Mouse (Mus musculus): ENCODE data around the gene Lnpep.
"Not testable (repeated sequence)": the region's sequence is repeated elsewhere in the genome, so short reads cannot be mapped to it uniquely, and the experiment has no call there.

Gene Lnpep

DNA sequence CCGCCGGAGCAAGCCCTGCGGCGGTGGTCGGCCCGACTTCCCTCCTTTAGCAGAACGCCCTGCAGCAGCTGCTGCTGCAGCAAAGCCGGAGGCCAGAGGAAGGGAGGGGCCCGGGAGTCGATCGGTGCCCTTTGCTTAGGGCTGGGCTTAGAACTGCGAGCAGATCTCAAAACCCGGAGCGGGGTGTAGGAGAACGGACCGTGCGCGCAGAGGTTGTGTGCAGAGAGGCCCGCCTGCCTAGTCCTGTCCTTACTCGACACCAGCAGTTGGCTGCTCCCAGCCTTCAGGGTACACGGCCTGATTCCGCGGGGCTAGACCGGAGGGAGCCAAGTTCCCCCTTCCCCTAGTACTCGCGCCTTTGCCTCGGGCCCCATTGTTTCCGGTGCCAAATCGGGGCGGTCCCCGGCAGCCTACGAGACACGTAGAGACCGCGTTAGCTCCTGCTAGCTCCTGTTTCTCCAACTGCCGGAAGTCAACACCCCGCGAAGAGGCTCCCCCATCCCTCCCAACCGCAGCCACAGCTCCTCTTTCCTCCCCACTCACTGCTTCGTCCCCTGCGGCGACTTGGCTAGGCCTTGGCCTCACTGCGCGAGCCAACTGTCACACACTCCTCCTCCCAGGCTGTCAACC is at the start of gene Lnpep:
TSS of gene Lnpep (minus strand) at position 94 of the 630 bp plus-strand sequence.
- peak; percentile 90 to 96 for DNase-seq

DNA sequence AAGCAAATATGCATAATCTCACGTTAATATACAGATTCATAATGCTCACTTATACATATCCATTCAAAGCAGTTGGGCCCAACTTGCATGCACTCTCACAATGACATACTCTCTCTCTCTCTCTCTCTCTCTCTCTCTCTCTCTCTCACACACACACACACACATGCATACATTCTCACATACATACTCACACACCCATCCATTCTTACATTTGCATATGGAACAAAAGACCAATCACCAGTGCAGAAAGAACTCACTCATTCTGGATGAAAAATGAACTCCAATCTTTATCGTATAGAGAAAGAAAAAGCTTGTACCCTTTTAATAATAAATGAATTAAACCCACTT is 31.0 kb upstream of the Lnpep start:
- DNase-seq = no peak

DNA sequence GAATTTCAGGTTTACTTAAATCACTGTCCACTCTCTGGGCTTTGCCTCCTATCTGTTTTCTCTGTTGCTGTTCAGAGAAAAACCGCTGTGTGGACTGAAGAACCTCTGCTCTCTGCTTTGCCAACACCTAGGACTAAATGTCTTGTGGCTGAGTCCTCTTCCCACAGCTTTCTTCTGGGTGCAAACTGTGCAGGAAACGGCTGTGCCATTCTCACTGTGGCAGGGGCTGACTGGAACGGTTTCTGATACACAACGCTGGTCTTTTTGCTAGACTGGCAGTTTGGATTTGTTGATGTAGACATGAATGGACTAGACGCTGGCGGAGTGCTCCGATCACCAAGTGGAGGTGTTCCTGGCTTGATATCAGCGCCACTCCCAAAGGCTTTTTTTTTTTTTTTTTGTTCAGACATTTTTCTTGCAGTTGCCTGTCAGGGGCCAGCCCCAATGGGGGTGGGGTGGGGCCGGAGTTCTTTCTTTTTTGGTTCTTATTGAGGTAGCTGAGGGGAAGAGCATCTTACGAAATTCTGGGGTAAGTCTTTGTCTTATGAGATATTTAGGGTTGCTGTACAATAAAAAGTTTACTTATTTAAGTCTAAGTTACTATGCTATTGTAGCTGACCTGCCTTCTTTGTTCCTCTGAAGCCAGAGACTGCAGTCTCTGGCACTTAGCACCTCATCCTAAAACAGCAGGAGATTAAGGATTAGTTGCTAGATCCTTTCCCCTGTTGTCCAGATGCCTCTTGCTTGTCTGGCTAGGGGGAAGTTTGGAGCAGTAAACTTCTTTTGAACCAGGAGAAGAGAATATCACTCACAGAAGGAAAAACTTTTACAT is 30.4 kb upstream of the Lnpep start:
- DNase-seq = no peak

DNA sequence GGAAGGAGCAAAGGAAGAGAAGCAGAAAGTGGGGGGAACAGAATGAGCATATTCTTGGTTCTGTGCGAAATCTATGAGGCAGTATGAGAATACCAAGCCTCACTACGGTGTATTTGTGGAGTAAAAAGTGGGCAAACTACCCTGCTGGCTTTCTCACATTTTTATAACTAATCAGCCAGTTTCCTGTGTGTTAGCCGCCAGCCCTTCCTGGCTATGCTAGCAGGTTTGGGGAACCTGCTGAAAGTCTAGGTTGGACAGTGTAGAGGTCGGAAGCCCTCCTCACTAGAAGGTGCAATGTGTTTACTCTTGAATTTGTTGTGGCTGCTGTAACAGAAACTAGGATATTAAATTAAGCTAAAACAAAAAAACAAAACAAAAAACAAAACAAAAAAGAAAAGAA is 27.7 kb upstream of the Lnpep start:
- DNase-seq = no peak

DNA sequence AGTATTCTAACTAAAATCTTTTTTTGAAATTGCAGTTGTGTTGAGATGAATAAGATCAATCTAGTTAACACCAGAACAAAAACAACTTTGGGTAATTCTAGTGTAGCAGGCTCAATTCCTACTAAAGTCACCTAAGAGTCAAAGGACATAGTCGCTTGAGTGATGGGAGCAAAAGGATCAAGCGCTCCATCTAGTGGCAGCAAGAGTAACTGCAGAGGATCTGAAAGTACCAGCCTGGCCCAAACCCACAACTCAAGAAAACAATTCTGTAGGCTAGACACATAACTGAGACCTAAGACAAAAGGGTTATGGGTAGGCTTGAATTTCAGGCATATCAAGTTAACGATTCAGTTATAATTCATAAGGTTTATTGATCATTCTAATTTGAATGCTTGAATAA is 20.9 kb upstream of the Lnpep start:
- peak; percentile 53 to 61 for DNase-seq

DNA sequence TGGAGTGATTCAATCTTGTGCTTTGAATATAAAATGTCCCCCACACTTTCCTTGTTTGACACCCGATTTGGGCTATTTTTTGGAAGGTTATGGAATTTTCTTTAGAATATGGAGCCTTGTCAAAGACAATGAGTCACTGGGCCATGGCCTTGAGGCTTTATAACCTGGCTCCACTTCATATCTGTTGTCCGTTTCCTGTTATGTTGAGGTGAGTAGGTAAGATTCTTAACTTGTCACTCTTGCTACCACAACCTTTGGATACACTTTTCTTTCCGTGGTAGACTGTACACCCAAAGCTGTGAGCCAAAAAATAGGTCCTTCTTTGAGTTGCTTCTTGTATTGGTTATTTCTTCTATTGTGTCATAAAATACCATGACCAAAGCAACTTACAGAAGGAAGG is 12.5 kb upstream of the Lnpep start:
- no peak for DNase-seq

DNA sequence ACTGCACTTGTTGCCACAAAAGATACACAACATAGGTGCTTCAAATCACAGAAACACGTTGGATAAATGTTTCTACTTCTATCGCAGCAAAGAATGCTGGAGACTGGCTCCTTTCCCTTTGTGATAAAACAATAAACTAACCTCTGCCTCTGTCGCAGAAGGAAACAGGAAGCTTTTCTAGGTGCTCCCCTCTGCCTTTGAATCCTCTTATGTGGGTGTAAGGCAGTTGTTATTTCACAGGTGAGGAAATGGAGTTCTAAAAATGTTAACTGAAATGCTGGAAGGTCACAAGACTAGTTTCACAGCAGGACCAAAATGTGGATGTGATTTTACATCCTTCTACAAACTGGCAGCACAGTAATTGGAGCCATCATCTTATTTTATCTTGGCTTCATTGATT is 11.3 kb upstream of the Lnpep start:
- DNase-seq = no peak

DNA sequence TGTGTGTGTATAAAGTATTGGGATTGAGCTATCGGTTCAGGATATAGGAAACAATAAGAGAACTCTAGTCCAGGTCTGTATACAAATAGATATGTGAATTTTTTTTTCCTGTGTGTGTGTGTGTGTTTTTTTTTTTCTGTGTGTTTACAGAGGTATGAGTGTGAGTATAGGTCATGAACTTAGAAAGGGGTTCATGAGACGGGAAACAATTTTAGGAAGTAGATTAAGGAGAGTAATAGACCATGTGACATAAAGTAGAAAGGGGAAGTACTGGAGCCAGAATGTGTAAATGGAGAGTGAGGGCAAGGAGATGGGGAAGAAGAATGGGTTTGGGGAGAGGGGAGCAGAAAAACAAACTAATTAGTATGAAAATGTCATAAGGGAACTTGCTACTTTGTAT is 9.2 kb upstream of the Lnpep start:
- no peak for DNase-seq

DNA sequence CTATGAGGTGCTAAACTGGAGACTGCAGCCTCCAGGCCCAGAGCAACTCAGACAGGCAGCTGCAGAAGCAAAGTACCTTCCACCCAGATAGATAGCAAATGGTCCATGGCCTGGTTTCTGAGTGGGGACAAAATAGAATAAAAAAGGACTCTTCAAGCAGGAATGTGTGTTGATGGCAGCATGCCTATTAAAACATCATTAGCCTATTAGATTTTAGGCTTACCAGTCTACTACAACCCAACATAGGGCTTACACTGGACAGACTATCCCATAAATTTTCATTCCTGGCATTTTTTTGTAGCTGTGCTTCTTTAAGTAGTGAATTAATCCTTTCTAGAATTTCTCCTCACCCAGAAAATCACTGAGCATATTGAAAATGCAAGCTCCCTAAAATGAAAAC is 7.1 kb upstream of the Lnpep start:
- DNase-seq = no peak

DNA sequence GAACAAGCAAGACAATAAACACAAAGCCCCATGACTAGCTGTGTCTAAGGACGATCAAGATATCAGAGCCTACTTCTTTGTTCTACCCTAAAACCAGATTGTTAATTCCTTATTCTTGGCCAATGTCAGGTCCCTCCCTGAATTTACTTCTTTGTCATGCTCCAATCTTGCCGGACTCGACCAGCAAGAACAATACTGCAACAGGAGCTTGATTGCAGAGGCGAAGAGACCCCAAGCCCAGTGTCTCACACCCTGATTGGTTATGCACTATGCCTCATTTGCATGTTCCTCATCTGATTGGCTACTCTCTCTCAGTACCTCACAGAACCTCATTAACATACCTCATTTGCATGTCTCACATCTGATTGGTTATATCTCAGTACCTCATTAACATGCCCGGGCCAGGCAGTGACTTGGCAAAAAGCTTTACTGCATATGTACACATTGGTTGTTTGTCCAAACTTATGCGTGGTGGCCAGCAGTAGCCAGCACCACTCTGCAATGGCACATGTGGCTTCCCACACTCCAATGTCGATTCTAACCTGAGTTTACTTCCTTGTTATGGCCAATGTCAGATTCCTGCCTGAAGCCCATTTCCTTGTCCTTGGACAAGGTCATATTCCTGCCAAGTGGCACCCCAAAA is 3.5 kb upstream of the Lnpep start:
- DNase-seq = not testable (repeated sequence)

DNA sequence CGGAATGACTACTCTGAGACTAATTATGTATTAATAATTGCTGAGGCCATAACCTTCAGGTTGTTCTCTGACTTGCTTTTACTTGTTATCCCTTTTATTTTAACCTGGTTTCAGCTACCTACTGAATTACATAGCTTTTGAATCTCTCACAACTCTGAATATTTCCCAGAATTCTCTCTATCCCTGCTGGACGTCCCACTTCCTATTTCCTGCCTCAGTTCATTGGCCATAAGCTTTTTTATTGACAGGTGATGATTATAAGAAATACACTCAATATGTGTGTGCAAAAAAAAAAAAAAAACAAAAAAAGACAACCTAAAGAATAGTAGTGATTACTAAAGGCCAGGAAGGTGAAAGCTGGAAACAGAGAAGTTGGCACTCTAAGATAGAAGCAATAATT is 2.7 kb upstream of the Lnpep start:
- no peak for DNase-seq

DNA sequence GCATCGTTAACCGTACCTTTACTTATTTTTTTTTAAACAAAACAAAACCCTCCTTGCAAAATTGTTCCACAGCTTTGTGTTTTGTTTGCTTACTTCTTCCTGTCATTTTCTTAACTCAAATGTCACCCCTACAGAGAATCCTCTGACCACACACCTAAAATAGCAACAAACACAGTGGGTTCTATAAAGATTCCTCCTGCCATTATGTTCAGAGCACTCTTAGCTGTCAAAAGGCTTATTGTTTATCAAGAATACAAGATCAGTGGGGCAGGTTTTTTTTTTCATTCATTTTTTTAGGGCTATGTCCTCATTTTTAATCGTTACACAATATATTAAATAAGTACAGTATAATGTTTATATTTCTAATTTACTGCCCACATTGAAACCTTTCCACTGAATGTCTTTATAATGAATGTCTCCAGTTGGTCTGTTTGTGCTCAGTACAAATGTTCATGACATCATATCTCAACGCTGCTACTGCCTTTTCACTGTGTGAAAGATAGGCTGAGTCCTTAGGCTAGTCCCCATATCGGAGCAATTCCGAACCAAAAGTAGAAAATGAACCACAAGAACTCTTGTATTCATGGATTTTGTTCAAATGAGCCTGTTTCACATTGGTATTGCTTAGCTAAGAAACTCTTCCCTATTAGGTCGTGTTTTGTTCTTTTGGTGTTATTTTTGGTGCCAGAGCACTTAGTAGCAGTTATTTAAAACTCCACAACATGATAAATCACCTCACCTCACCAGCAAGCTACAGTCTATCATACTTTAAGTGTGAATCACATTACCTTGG is 1.2 kb upstream of the Lnpep start:
- DNase-seq = no peak

DNA sequence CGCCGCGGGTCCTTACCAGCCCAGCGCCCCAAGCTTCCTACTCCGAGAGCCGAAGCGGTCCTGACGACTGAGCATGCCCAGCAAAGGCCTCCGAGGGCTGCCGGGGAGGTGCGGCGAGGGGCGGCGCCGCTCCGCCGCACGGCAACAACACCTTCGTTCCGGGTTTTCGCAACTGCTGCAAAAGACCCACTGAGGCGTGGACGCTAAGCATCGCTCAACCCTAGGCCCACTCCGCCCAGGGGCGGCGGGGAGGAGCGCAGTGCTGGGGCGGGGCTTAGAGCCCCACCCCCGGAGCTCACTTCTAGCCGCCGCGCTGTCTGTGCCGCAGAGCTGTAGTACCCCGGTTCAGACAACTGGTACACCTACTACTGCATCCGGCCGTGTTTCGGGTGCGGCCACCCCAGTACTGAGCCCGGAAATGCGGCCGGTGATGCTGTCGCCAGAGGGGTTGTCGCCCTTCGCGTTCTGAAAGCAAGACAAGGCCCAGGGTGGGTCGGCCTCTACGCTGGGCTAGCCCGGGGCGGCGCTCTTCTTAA is 361 bp downstream of the Lnpep start:
- DNase-seq = peak; percentile 93 to 96

DNA sequence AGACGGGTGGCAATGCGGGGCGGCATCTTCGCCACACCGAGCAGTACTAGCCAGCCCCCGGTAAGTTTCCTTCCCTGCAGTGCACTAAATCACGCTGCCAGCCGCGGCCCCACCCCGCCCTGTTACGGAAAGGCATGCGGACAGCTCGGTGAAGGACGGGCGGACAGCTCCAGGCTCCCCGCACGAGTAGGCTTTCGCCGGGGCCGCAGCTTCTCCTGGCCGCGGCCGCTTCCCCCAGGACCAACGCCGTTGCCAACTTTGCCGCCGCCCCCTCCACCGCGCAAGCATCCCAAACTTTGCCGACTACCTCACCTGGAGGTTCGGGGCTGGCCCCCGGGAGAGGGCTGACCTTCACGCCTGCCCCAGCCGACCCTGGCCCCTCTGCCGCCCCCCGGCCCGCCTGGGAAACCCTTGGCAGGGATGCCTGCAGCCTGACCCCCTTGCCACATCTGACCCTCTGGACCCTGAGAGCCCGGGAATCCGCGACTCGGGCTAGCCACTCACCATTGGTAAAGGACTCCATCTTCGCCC is 895 bp downstream of the Lnpep start:
- peak; percentile 70 to 78 for DNase-seq

DNA sequence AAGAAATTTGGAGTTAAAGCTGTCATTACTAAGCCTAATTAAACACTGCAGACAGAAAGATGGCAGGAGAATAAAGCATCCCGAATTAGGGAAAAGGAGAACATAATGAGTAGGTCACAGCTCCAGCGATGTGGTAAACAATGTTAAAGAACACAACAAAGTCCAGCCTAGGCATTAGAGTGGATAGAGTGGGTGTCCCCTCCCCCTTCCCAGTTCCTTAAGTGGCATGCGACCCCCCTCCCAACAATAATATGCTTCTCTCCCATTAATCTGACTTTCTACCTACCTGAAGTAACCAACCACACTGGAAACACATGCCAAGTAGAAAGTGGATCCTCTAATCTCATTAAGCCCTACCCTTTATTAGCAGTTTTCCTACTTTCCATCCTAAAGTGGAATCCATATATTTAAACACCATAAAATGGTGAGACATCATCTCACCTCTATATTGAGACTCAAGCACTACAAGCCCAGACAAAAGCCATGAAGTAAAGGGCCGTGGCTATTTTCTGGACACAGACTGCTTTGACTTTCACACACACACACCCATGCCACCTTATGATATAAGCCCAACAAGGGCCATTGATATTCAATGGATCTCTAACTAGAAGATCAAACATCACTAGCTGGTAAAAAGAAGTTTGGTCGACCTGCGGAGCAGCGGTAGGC is 1.5 kb downstream of the Lnpep start:
- no peak for DNase-seq

DNA sequence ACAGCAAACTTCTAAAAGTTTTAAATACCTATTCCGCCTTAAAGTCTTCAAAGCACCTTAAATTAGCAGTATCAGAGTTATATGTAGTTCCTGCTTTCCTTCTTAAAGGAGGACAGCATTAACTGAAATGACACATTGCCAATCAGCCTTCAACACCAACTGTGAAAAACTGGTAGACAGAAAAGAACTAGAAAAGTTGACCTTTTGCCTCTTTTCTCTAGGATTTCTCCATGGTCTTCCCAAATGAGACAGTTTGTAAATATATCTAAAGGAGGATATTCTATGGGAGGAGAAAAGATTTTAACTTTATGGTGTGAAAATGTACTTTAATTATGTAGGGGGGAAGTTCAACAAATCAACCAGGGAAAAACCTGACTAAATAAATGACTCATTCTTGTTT is 2.3 kb downstream of the Lnpep start:
- DNase-seq = no peak

DNA sequence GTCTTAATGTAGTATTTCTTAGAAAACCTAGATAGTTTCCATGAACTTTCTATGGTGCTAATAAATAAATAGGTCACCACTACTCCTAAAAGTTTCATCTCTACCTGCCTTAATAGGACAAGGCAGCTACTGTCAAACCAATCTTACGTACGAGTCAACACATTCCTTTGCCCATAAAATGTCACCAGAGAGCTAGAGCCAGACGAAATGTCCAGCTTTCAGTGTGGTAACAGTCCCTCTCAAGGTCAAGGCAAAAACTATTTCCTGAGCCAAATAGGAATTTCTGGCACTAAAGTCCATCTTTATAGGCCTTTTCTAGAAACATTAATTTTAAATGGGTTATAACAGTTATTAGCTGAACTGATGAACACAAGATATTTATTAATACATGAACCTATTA is 3.3 kb downstream of the Lnpep start:
- DNase-seq = no peak

DNA sequence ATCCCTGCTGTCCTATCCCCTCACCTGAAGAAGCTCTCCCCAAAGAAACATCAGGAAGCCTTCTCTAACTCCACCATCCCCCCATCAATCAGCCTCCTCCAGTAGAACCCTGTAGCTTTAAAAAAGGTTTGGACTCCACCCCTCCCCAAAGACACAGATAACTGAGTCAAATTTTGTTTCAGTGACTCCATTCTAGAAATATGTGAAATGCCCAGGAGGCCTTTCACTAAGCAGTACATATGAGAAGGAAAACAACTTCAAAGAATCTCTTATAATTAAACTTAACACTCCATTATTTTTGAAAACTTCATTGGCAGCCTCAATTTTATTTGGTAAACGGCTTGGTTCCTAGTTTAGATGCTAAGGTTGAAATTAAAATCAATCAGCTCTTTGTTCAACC is 6.4 kb downstream of the Lnpep start:
- no peak for DNase-seq

DNA sequence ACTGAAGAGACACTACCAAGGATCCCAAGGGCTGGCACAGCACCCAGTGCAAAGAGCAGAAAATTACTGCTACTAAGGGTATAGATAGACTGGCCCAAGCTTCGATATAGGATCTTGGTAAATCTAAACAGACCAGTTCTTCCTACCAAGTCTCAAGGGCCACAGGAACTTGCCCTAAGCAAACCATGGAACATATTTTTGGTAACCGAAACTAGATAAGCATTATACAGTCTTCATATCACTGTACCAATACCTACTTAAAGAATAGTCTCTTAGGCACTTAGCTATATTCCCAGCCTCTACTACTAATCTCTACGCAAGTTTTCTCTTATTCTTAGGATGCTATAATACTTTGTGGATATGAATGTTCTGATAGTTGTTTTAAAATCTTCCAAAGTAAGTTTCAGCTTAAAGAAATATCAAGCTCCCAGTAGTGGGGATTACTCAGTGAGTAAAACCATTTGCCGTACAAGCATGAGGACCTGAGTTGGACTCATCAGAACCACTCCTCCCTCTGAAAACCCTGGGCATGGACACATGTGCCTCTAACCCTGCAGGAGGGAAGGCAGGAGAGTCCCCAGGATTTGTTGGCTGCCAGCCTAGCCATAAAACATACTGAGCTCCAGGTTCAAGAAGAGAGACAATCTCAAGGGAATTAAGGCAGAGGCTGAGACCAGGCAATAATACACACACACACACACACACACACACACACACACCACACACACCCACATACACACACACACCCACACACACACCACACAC is 7.2 kb downstream of the Lnpep start:
- no peak for DNase-seq

DNA sequence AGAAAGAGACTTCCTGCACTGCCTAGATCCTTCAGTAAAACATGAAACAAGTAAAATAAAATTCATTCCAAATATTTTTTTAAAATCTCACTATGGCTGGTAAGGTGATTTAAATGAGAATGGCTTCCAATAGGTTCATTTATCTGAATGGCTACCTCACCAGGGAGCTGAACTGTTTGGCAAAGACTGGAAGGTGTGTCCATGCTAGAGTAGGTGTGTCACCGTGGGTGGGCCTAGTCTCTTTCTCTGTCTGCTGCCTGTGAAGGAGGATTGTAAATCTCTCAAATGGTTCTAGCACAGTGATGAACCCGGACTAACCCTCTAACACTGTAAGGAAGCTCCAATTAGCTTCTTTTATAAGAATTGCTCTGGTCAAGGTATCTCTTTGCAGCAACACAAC is 12.5 kb downstream of the Lnpep start:
- DNase-seq = no peak

DNA sequence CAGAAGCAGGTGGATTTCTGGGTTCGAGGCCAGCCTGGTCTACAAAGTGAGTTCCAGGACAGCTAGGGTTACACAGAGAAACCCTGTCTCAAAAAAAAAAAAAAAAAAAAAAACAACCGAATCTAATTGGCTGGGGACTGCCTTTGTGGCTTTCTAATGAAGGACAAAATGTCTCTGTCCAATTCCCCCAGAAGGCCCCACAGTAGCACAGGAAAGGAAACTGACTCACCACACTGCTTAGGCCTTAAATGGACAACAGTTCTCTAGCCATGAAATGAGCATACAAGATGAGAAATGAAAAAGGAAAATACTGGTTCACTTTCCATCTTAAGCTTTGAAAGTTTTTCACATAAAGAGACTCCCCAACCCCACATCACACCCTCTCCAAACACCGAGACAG is 15.3 kb downstream of the Lnpep start:
- DNase-seq = no peak

Measured in kidney, postnatal 4 days (tissue).